Mouse (Mus musculus) neutrophil, adult 59 days (primary cell): ENCODE measurements around the gene Ppp1cc. TPM values are rescaled to one million over a fixed set of nuclear protein-coding genes. Genes with fewer than 3 reads are reported as not detected.

Source experiments
- total RNA-seq, 2 experiments: library from RNA; stranded (reverse); gene quantifications; 1 replicate in 1 of 2; 2 replicates in 1 of 2; pipeline ENCODE4 v1.2.4; 2023

The Ppp1cc gene
- total RNA-seq, result 100 to 1,000 TPM; 204 to 216 TPM

GRCm38 (mm10) chr5:122157827-122158381, at the start of gene Ppp1cc:
Gene Ppp1cc, plus strand, starts transcription at chr5:122158278.

GRCm38 (mm10) chr5:122140723-122141122, 17.4 kb upstream of the Ppp1cc start, which contains the start of gene Ccdc63:
Gene Ccdc63, minus strand, starts transcription at chr5:122140823.

GRCm38 (mm10) chr5:122206475-122206874, 48.4 kb downstream of the Ppp1cc start, which contains the start of gene Hvcn1:
Gene Hvcn1, plus strand, starts transcription at chr5:122206804.

Other genes starting within 250 kb of the Ppp1cc start
- gene Cux2, start 108.2 kb upstream of the Ppp1cc start, total RNA-seq, result under 1 TPM; 0.22 to 0.69 TPM
- gene Myl2, start 57.3 kb upstream of the Ppp1cc start, total RNA-seq, result 10 to 100 TPM; 10.4 to 11.2 TPM
- gene Ccdc63, start 17.5 kb upstream of the Ppp1cc start, total RNA-seq, result 1 to 10 TPM; 7.6 to 10.0 TPM
- 10 to 100 TPM; 98.4 to 98.8 TPM for gene Hvcn1, start 48.5 kb downstream of the Ppp1cc start, total RNA-seq
- gene Tctn1, start 106.2 kb downstream of the Ppp1cc start, total RNA-seq, result 1 to 10 TPM; 7.6 to 8.4 TPM
- gene Pptc7, start 126.1 kb downstream of the Ppp1cc start, total RNA-seq, result 10 to 100 TPM; 15.1 to 17.8 TPM
- 1 to 10 TPM in 1 of 2 experiments, under 1 TPM in 1; 0.76 to 1.3 TPM for gene Rad9b, start 196.0 kb downstream of the Ppp1cc start, total RNA-seq
- 10 to 100 TPM; 58.4 to 58.7 TPM for gene Vps29, start 196.1 kb downstream of the Ppp1cc start, total RNA-seq
- 10 to 100 TPM; 13.7 to 14.4 TPM for gene Gpn3, start 213.6 kb downstream of the Ppp1cc start, total RNA-seq
- 1 to 10 TPM; 5.3 to 6.1 TPM for gene Fam216a, start 214.1 kb downstream of the Ppp1cc start, total RNA-seq
- 100 to 1,000 TPM; 654 to 687 TPM for gene Arpc3, start 233.6 kb downstream of the Ppp1cc start, total RNA-seq